Mouse (Mus musculus) granulocyte monocyte progenitor cell, adult 5-6 weeks (primary cell): ENCODE results near the gene Gzme. TPM values are rescaled to one million over a fixed set of nuclear protein-coding genes. Genes with fewer than 3 reads are reported as not detected.
A peak's percentile ranks its signal among the peaks of the same experiment; 100 is the strongest.
"Not testable (repeated sequence)": the region's sequence is repeated elsewhere in the genome, so short reads cannot be mapped to it uniquely, and the experiment has no call there.

Source experiments
- ATAC-seq: replicated peaks from 2 replicates; pipeline ENCODE4 v1.8.0; 2016; ENCODE audit warnings: mild to moderate bottlenecking, moderate TSS enrichment, inconsistent platforms; ENCODE audit not compliant: poor library complexity, severe bottlenecking
- total RNA-seq, 2 experiments: library from RNA; stranded (forward) in 1 of 2; stranded (reverse) in 1 of 2; fragments of 200-712, 200-1000 nt in 1 of 2; fragments of >200 nt in 1 of 2; fragmentation: Nextera tagmentation in 1 of 2; gene quantifications; 2 replicates each; pipeline ENCODE4 v1.2.3; 2014 to 2017

Gzme gene
- total RNA-seq (2014; fragmentation: Nextera tagmentation) (not detected in 2 replicates), total RNA-seq (2017) (not detected in 2 replicates)

- ATAC-seq, result no peak
These were observed at the start of gene Gzme for GRCm38 (mm10) chr14:56120525-56120924. Gene Gzme (minus strand): TSS chr14:56120625.

GRCm38 (mm10) chr14:56168009-56168408 is 47.6 kb upstream of the Gzme start:
- ATAC-seq, result no peak

- no peak for ATAC-seq
These were observed 41.7 kb upstream of the Gzme start for GRCm38 (mm10) chr14:56162109-56162508.

- ATAC-seq, result not testable (repeated sequence)
These were observed 39.1 kb upstream of the Gzme start, which contains the start of gene Gzmg for GRCm38 (mm10) chr14:56159479-56159878. Gene Gzmg (minus strand): TSS chr14:56159579.

- ATAC-seq, result no peak
These were observed 34.9 kb upstream of the Gzme start for GRCm38 (mm10) chr14:56155340-56155739.

GRCm38 (mm10) chr14:56133675-56134074 is 13.2 kb upstream of the Gzme start:
- ATAC-seq, result not testable (repeated sequence)

GRCm38 (mm10) chr14:56132508-56132907 is 12.1 kb upstream of the Gzme start, which contains the start of gene Gzmd:
Gene Gzmd (minus strand): TSS chr14:56132608.
- ATAC-seq, result not testable (repeated sequence)

GRCm38 (mm10) chr14:56128341-56128740 is 7.9 kb upstream of the Gzme start:
- ATAC-seq, result peak; percentile 25; the same call in 1 of the 2 replicates

GRCm38 (mm10) chr14:56123516-56123915 is 3.1 kb upstream of the Gzme start:
- ATAC-seq, result no peak

- ATAC-seq, result not testable (repeated sequence)
These were observed 4.7 kb downstream of the Gzme start for GRCm38 (mm10) chr14:56115531-56116310.

- peak; percentile 60 for ATAC-seq
These were observed 14.8 kb downstream of the Gzme start for GRCm38 (mm10) chr14:56105447-56106180.

- ATAC-seq, result peak; percentile 61
These were observed 15.4 kb downstream of the Gzme start for GRCm38 (mm10) chr14:56105016-56105415.

GRCm38 (mm10) chr14:56103452-56103851 is 17.0 kb downstream of the Gzme start:
- ATAC-seq, result no peak

GRCm38 (mm10) chr14:56102386-56102785 is 18.0 kb downstream of the Gzme start, which contains the start of gene Ctsg:
Gene Ctsg (minus strand): TSS chr14:56102574.
- peak; percentile 58 for ATAC-seq

GRCm38 (mm10) chr14:56098940-56099339 is 21.5 kb downstream of the Gzme start:
- ATAC-seq, result no peak

- no peak for ATAC-seq
These were observed 22.8 kb downstream of the Gzme start for GRCm38 (mm10) chr14:56097597-56097996.

GRCm38 (mm10) chr14:56093353-56093752 is 27.1 kb downstream of the Gzme start:
- peak; percentile 81 for ATAC-seq

- ATAC-seq, result no peak
These were observed 33.7 kb downstream of the Gzme start for GRCm38 (mm10) chr14:56086711-56087110.

- ATAC-seq, result peak; percentile 93
These were observed 35.3 kb downstream of the Gzme start, which contains the start of gene Mcpt8 for GRCm38 (mm10) chr14:56085167-56085566. Gene Mcpt8 (minus strand): TSS chr14:56085273.

- ATAC-seq, result no peak
These were observed 38.4 kb downstream of the Gzme start for GRCm38 (mm10) chr14:56082016-56082415.
